Mouse (Mus musculus): ENCODE measurements around the gene Ndel1.

Ndel1 gene

GRCm38 (mm10) chr11:68871748-68872147, at the start of gene Ndel1:
Ndel1 (minus strand) TSS chr11:68871858.
- DNase-seq (ENCODE audit: low spot score in 2 of 2), result no peak

GRCm38 (mm10) chr11:68914566-68914965, 42.9 kb upstream of the Ndel1 start:
- no peak for DNase-seq (ENCODE audit: low spot score in 2 of 2)

- no peak for DNase-seq (ENCODE audit: low spot score in 2 of 2)
These were observed 40.0 kb upstream of the Ndel1 start for GRCm38 (mm10) chr11:68911531-68912177.

GRCm38 (mm10) chr11:68908846-68909503, 37.3 kb upstream of the Ndel1 start:
- DNase-seq (ENCODE audit: low spot score in 2 of 2), result no peak

GRCm38 (mm10) chr11:68907251-68907650, 35.6 kb upstream of the Ndel1 start:
- no peak for DNase-seq (ENCODE audit: low spot score in 2 of 2)

GRCm38 (mm10) chr11:68906461-68906790, 34.8 kb upstream of the Ndel1 start:
- DNase-seq (ENCODE audit: low spot score in 2 of 2), result no peak

- DNase-seq (ENCODE audit: low spot score in 2 of 2), result no peak
These were observed 34.2 kb upstream of the Ndel1 start for GRCm38 (mm10) chr11:68905665-68906460.

- DNase-seq (ENCODE audit: low spot score in 2 of 2), result no peak
These were observed 33.5 kb upstream of the Ndel1 start for GRCm38 (mm10) chr11:68905138-68905531.

GRCm38 (mm10) chr11:68904375-68905137, 32.9 kb upstream of the Ndel1 start:
- peak; percentile 77 to 92 for DNase-seq (ENCODE audit: low spot score in 2 of 2)

- no peak for DNase-seq (ENCODE audit: low spot score in 2 of 2)
These were observed 32.1 kb upstream of the Ndel1 start for GRCm38 (mm10) chr11:68903775-68904174.

- DNase-seq (ENCODE audit: low spot score in 2 of 2), result no peak
These were observed 31.2 kb upstream of the Ndel1 start for GRCm38 (mm10) chr11:68902823-68903222.

GRCm38 (mm10) chr11:68902367-68902766, 30.7 kb upstream of the Ndel1 start:
- no peak for DNase-seq (ENCODE audit: low spot score in 2 of 2)

- no peak for DNase-seq (ENCODE audit: low spot score in 2 of 2)
These were observed 30.3 kb upstream of the Ndel1 start for GRCm38 (mm10) chr11:68902047-68902364.

- peak; percentile 99 to 100 for DNase-seq (ENCODE audit: low spot score in 2 of 2)
These were observed 29.8 kb upstream of the Ndel1 start, which contains the start of gene Rpl26 for GRCm38 (mm10) chr11:68901351-68902046. Rpl26 (plus strand) TSS chr11:68901583.

- peak in 1 of 2 experiments; percentile 8 for DNase-seq (ENCODE audit: low spot score in 2 of 2)
These were observed 29.1 kb upstream of the Ndel1 start for GRCm38 (mm10) chr11:68900519-68901350.

- no peak for DNase-seq (ENCODE audit: low spot score in 2 of 2)
These were observed 28.2 kb upstream of the Ndel1 start for GRCm38 (mm10) chr11:68899815-68900214.

GRCm38 (mm10) chr11:68898790-68899189, 27.1 kb upstream of the Ndel1 start:
- DNase-seq (ENCODE audit: low spot score in 2 of 2), result no peak

GRCm38 (mm10) chr11:68897838-68898237, 26.2 kb upstream of the Ndel1 start:
- DNase-seq (ENCODE audit: low spot score in 2 of 2), result no peak

GRCm38 (mm10) chr11:68897120-68897519, 25.5 kb upstream of the Ndel1 start:
- peak in 1 of 2 experiments; percentile 23 for DNase-seq (ENCODE audit: low spot score in 2 of 2)

GRCm38 (mm10) chr11:68896247-68896646, 24.6 kb upstream of the Ndel1 start:
- DNase-seq (ENCODE audit: low spot score in 2 of 2), result no peak

All from frontal cortex, postnatal 36 days (tissue).